Mouse (Mus musculus) embryonic facial prominence, embryonic 13.5 days (tissue): ENCODE measurements around the gene Grm1. TPM values are rescaled to one million over a fixed set of nuclear protein-coding genes. Genes with fewer than 3 reads are reported as not detected.

Experiments
- ATAC-seq: fragments of 200-750 bp; cut with Nextera tagmentation; 2 replicates; pipeline ENCODE4 v1.8.0; 2017; ENCODE audit warnings: low read depth; ENCODE audit not compliant: insufficient number of reproducible peaks, insufficient read depth, low FRiP score, low TSS enrichment
- H3K27ac ChIP-seq: fragments of 300-500 bp; sonication (generic); 2 replicates; pipeline ENCODE4 v1.5.1; 2015; ENCODE audit warnings: moderate library complexity, mild to moderate bottlenecking, inconsistent platforms
- H3K27me3 ChIP-seq: fragments of 300-500 bp; sonication (generic); 2 replicates; pipeline ENCODE4 v1.6.1; 2015; ENCODE audit warnings: mild to moderate bottlenecking, inconsistent platforms
- H3K36me3 ChIP-seq: fragments of 300-500 bp; sonication (generic); 2 replicates; pipeline ENCODE4 v1.6.1; 2015; ENCODE audit warnings: mild to moderate bottlenecking, inconsistent platforms
- H3K4me1 ChIP-seq: fragments of 300-500 bp; sonication (generic); 2 replicates; pipeline ENCODE4 v1.6.1; 2015; ENCODE audit warnings: inconsistent platforms
- H3K4me2 ChIP-seq: fragments of 300-500 bp; sonication (generic); 2 replicates; pipeline ENCODE4 v1.6.1; 2015; ENCODE audit warnings: moderate library complexity, mild to moderate bottlenecking, inconsistent platforms
- H3K4me3 ChIP-seq: fragments of 300-500 bp; sonication (generic); 2 replicates; pipeline ENCODE4 v1.5.1; 2015; ENCODE audit warnings: mild to moderate bottlenecking, inconsistent platforms
- H3K9ac ChIP-seq: fragments of 300-500 bp; sonication (generic); 2 replicates; pipeline ENCODE4 v1.6.1; 2015; ENCODE audit warnings: mild to moderate bottlenecking, inconsistent platforms
- H3K9me3 ChIP-seq: fragments of 300-500 bp; sonication (generic); 2 replicates; pipeline ENCODE4 v1.6.1; 2016; ENCODE audit warnings: inconsistent platforms
- WGBS: fragments of 180-500 bp; shearing (Covaris S2); methylation state at CpG from one replicate; pipeline ENCODE4 v1.1.7; 2015; ENCODE audit warnings: mixed read lengths; 5-methylcytosine and 5-hydroxymethylcytosine counted together
- polyA plus RNA-seq: library from polyadenylated mRNA; unstranded; fragments of >200 nt; fragmentation: Nextera tagmentation; extraction: Ambion mirVana; gene quantifications from 2 replicates; pipeline ENCODE4 v1.2.1, GENCODE M21; 2015

Grm1 gene
- polyA plus RNA-seq, 1 experiment from 2014 or later = 0.13 TPM

DNA sequence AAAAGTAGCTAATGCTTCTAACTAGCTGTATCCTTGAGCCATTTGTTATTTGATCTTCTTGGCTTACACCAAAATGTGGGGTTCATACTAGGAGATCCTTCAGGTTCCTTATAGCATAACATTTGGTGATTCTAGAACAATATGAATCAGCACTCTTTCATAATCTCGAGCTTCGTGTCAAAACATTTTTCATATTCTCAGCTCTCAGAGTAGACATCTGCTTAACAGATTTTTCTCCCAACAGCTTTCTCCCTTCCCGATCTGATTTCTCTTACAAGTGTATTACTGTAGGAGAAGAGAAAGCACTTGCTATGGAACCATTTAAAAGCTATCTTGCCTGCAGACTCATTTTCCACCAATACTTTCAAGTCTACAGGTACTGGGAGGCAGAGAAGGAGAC, 133.0 kb downstream of the Grm1 start:
- H3K4me3 ChIP-seq = no peak overlapping the region
- WGBS = 80% methylated on average over 3 of the region's 3 CpGs
- no peaks in the 10 kb centered on the region for H3K36me3 ChIP-seq
- no peaks in the 10 kb centered on the region for H3K4me1 ChIP-seq
- H3K9ac ChIP-seq = no peak overlapping the region
- no peak for ATAC-seq
- no peaks in the 10 kb centered on the region for H3K27me3 ChIP-seq
- H3K4me2 ChIP-seq = no peak overlapping the region
- H3K9me3 ChIP-seq = no peaks in the 10 kb centered on the region
- no peak overlapping the region for H3K27ac ChIP-seq

DNA sequence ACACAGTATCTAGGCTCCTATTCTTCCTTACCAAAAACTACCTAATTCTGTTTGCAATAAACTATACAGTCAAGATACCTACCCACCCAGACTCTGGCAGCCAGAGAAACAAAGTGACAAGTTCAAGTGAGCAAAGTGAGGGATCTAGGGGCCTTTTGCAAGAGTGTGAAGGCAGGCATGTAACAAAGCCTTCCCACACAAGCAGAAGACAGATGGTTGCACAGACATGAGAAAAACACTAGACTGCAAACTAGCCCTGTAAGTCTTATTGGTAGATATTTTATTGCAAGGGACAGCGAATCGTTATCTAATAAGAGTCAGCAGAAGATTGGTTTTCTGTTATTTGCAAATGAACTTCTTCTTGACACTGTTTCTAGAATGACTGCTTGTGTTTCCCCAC, 134.6 kb downstream of the Grm1 start:
- Histone ChIP-seq H3K4me1 (no peaks in the 10 kb centered on the region), H3K27ac (no peak overlapping the region), H3K9me3 (no peaks in the 10 kb centered on the region), H3K9ac (no peak overlapping the region), H3K4me3 (no peak overlapping the region), H3K4me2 (no peak overlapping the region), H3K36me3 (no peaks in the 10 kb centered on the region), H3K27me3 (no peaks in the 10 kb centered on the region)
- 88% methylated on average over 2 of the region's 2 CpGs for WGBS
- ATAC-seq = no peak

DNA sequence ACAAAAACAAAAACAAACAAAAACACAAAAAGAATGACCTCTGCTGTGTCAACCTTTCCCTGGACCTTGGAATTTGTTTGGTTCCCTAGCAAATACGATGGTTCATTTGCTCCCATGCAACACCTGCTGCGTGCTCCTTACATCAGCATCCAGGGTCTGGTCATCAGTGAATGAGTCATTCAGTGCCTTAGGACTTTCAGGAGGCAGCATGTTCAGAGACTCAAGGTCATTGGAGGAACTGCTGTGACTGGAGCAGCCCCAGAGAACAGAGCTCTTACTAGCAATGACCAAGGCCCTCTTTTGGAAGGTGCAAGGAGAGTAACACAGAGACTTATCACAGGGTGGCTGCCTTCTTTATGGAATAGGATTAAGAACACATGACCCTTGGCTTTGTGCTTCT, 138.2 kb downstream of the Grm1 start:
- ATAC-seq = no peak
- no peaks in the 10 kb centered on the region for H3K4me1 ChIP-seq
- no peaks in the 10 kb centered on the region for H3K36me3 ChIP-seq
- no peaks in the 10 kb centered on the region for H3K27me3 ChIP-seq
- no peak overlapping the region for H3K4me2 ChIP-seq
- WGBS = 85% methylated on average over 2 of the region's 2 CpGs
- H3K4me3 ChIP-seq = no peak overlapping the region
- no peaks in the 10 kb centered on the region for H3K9me3 ChIP-seq
- no peak overlapping the region for H3K9ac ChIP-seq
- H3K27ac ChIP-seq = no peak overlapping the region

DNA sequence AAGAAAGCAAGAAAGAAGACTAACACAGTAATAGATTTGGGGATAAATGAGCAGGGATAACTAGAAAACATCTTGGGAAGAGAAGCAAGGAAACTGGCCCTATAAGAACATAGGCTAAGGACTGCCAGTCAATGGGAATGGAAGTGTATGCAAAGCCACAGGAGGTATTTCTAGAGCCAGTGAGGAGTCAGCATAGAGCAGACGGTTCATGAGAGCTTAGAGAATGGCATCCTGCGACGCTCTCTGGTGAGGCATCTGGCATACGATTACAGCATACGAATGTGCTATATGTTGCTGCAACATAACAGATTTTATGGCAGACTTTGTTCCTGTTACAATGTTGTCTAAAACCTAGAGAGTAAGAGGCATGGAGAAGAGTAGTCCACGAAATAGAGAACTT, 139.9 kb downstream of the Grm1 start:
- H3K9me3 ChIP-seq = no peaks in the 10 kb centered on the region
- H3K27ac ChIP-seq = no peak overlapping the region
- no peaks in the 10 kb centered on the region for H3K27me3 ChIP-seq
- WGBS = 81% methylated on average over 6 of the region's 6 CpGs
- H3K4me3 ChIP-seq = no peak overlapping the region
- no peak overlapping the region for H3K9ac ChIP-seq
- H3K4me2 ChIP-seq = no peak overlapping the region
- no peak for ATAC-seq
- no peaks in the 10 kb centered on the region for H3K4me1 ChIP-seq
- no peaks in the 10 kb centered on the region for H3K36me3 ChIP-seq

DNA sequence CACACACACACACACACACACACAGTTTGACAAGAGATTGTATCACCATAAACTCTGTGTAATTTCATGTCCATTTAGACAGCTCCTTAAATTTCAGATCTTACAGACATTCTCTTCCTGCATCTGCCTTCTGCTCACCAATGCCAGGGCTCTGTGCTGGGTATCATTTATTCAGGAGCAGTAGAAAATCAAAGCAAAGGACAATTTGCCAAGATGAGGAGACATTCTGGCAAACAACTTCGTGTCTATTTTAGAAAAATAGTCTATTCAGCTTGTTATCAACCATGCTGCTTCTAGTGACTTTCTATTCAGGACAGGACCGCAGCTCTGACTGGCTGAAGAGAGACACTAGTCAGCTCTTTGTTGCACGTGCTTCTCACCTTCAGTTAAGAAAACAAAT, 146.3 kb downstream of the Grm1 start:
- no peaks in the 10 kb centered on the region for H3K36me3 ChIP-seq
- no peak overlapping the region for H3K4me3 ChIP-seq
- no peaks in the 10 kb centered on the region for H3K27me3 ChIP-seq
- no peaks in the 10 kb centered on the region for H3K4me1 ChIP-seq
- H3K9ac ChIP-seq = no peak overlapping the region
- 65% methylated on average over 3 of the region's 3 CpGs for WGBS
- no peak overlapping the region for H3K27ac ChIP-seq
- H3K9me3 ChIP-seq = no peaks in the 10 kb centered on the region
- H3K4me2 ChIP-seq = no peak overlapping the region
- no peak for ATAC-seq

DNA sequence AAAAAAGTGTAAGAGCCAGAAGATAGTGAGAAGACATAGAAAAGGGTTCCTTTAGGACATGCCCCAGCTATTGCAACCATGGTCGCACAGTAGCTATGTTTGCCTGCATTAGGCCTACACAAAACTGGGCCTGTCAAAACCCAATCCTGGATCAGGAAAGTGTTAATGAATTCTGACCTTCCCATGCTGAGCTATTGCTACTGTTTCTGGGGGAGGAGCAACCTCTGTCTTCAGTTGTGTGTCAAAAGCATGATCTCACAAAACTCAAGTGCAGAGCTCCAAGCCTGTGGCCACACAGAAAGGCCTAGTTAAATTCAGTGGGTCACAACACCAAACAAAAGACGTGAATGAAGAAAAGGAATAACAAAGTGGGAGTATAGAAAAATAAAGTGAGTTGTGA, 152.5 kb downstream of the Grm1 start:
- Histone ChIP-seq H3K27me3 (no peaks in the 10 kb centered on the region), H3K36me3 (no peaks in the 10 kb centered on the region), H3K27ac (no peak overlapping the region), H3K4me1 (no peaks in the 10 kb centered on the region), H3K4me2 (no peak overlapping the region), H3K9me3 (no peaks in the 10 kb centered on the region), H3K4me3 (no peak overlapping the region), H3K9ac (no peak overlapping the region)
- WGBS = 85% methylated on average over 2 of the region's 2 CpGs
- no peak for ATAC-seq

DNA sequence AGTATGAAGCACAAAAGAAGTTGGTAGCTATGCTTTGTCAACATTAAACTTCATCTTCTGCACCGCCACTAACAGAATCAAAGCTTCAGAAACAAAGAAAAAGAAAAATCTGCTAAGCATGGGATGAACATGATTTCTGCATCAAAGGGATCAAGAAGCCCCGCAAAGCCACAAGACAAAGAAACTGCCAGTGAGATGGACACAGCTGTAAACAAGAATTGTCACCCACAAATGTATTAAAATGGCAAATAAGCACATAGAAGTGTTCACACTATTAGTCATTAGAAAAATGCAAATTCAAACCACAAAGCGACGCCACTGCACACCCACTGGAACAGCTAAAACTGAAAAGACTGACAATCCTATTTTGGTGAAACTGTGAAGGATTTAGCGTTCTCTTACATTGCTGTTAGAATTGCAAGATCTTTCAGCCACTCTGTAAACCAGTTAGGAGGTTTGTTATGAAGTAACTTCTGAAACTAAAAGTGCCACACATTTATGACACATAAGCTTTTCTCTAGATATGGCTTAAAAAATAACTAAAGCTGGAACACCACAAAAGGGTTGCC, 153.3 kb downstream of the Grm1 start:
- WGBS = 79% methylated on average over 5 of the region's 5 CpGs
- Histone ChIP-seq H3K36me3 (no peaks in the 10 kb centered on the region), H3K27ac (no peak overlapping the region), H3K4me3 (no peak overlapping the region), H3K9ac (no peak overlapping the region), H3K9me3 (no peaks in the 10 kb centered on the region), H3K4me2 (no peak overlapping the region), H3K27me3 (no peaks in the 10 kb centered on the region), H3K4me1 (no peaks in the 10 kb centered on the region)
- ATAC-seq = no peak

DNA sequence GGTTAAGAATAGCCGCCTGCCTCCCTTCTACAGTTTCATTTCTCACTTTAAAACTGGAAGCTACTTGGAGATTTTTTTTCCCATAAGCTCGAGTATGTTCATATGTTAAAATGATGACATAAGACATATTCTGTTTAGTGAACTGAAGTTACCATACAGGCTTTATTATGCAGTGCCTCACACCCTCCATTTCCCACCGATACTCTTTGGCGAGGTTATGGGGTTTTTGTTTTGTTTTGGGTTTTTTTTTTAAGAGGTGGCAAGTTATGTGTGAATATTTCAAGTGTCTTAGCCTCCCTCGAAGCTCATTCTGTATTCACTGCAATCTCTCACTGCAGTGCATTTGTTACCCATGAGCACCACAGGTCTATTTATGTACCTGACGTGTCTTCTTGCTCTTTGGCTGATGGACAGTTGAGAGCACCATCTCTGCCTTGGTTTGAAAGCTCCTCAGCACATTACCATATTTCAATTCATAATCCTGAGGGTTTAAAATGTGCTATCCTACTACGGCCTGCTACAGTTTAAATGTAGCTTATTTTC, 164.2 kb downstream of the Grm1 start:
- Histone ChIP-seq H3K27ac (no peak overlapping the region), H3K36me3 (no peaks in the 10 kb centered on the region), H3K4me3 (no peak overlapping the region), H3K4me1 (no peaks in the 10 kb centered on the region), H3K27me3 (no peaks in the 10 kb centered on the region), H3K9me3 (no peaks in the 10 kb centered on the region), H3K4me2 (no peak overlapping the region), H3K9ac (no peak overlapping the region)
- WGBS = 81% methylated on average over 7 of the region's 7 CpGs
- ATAC-seq = no peak

DNA sequence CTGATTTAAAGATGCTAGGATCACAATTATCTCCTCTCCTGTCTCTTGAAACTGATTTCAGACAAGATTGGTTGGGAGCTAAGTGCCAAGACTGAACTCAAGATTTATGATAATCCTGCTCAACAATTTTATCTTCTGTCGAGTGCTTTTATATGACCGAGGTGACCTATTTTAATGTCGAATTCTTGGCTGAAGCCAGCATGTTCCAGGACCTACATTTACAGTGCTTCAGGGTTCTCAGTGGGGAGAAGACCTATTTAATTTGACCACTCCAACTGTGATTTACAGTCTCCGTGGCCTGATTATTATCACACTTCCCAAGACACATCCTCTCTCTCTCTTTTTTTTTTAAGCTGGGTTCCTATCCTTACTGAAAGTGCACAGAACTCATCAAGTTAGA, 168.5 kb downstream of the Grm1 start:
- H3K4me1 ChIP-seq = no peaks in the 10 kb centered on the region
- no peak overlapping the region for H3K27ac ChIP-seq
- H3K4me2 ChIP-seq = no peak overlapping the region
- WGBS = 84% methylated on average over 4 of the region's 4 CpGs
- ATAC-seq = no peak
- no peak overlapping the region for H3K4me3 ChIP-seq
- no peak overlapping the region for H3K9ac ChIP-seq
- no peaks in the 10 kb centered on the region for H3K36me3 ChIP-seq
- H3K27me3 ChIP-seq = no peaks in the 10 kb centered on the region
- no peaks in the 10 kb centered on the region for H3K9me3 ChIP-seq

DNA sequence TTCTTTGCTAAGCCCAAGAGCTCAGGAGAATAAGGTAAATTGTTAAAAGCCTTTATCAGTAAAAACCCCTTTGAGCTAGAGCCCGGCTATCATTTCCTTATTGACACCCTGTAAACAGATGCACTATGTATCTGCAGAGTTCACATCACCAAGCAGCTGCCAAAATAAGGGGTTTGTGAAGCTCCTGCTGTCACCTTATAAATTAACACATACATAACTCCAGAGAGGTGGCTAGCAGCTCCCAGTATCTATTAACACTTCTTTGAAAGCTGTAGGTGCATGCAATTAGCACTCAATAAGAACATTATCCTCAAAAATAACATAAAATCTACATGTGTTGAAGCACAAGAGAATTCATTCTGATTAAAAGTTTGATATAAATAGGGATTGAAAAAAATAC, 191.9 kb downstream of the Grm1 start:
- Histone ChIP-seq H3K4me1 (peaks cover 1% of the 10 kb centered on the region), H3K4me2 (no peak overlapping the region), H3K4me3 (no peak overlapping the region), H3K27ac (no peak overlapping the region), H3K9ac (no peak overlapping the region), H3K36me3 (no peaks in the 10 kb centered on the region), H3K9me3 (no peaks in the 10 kb centered on the region), H3K27me3 (no peaks in the 10 kb centered on the region)
- 81% methylated on average over 1 of the region's 1 CpGs for WGBS
- no peak for ATAC-seq

DNA sequence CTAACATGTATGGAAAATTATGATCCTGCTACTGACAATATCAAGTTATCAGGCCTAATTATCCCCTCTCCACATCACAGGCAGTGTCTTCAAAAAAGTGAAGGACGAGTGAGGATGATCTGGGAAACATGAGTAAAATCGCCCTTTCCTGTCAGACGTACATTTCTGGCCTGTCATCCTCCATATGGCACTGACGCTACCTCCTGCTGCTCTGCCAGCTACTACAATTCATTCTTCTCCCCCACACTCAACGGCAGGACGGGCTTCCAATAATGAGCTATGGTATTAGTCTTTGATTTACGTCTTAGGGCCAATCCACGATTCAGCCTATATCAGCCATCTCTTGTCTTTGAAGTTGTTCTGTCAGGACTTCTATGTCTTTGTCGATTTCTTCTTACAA, 193.6 kb downstream of the Grm1 start:
- ATAC-seq = no peak
- 73% methylated on average over 9 of the region's 9 CpGs for WGBS
- H3K4me2 ChIP-seq = no peak overlapping the region
- no peaks in the 10 kb centered on the region for H3K36me3 ChIP-seq
- peaks cover 6% of the 10 kb centered on the region for H3K4me1 ChIP-seq
- no peak overlapping the region for H3K4me3 ChIP-seq
- H3K27me3 ChIP-seq = no peaks in the 10 kb centered on the region
- H3K27ac ChIP-seq = no peak overlapping the region
- H3K9me3 ChIP-seq = no peaks in the 10 kb centered on the region
- H3K9ac ChIP-seq = no peak overlapping the region

DNA sequence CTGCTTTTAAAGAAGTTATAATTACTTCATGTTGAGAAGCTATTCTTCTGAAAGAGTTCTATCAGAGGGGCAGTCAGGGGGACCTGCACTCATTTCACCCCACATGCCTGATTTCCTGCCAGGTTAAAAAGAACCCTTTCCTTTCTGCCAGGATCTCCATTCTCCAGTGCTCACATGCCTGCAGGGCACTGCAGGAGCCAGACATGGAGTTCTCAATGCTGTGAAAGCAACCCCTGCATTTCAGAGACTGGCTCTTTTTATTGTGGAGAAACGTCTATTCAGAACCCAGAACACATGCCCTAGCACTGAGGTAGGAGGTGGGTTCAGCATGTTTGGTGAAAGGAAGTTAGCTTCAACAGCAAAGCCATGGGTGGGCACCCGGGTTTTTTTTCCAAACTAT, 197.2 kb downstream of the Grm1 start:
- Histone ChIP-seq H3K4me1 (peaks cover 6% of the 10 kb centered on the region), H3K4me3 (no peak overlapping the region), H3K27ac (no peak overlapping the region), H3K4me2 (no peak overlapping the region), H3K9me3 (no peaks in the 10 kb centered on the region), H3K27me3 (no peaks in the 10 kb centered on the region), H3K36me3 (no peaks in the 10 kb centered on the region), H3K9ac (no peak overlapping the region)
- ATAC-seq = no peak
- 11% methylated on average over 2 of the region's 2 CpGs for WGBS

DNA sequence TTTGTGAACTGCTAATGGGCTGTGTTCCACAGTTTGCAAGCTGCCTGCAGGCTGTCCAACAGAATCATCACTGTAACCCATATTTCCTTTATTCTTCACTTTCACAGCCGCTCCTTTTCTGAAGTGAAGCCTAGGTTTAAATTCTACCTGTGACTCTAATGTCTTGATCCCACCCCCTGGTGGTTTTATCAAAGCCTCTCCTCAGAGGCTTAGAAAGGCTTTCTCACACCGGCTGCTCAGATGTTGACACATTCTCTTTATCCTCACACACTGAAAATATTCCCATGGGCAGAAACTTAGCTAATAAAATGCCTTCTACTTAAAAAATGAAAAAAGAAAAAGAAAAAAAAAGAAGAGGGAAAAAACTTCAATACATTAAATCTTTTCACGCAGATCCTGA, 210.0 kb downstream of the Grm1 start:
- H3K27me3 ChIP-seq = no peaks in the 10 kb centered on the region
- no peak overlapping the region for H3K9ac ChIP-seq
- no peaks in the 10 kb centered on the region for H3K36me3 ChIP-seq
- H3K4me2 ChIP-seq = no peak overlapping the region
- no peak overlapping the region for H3K4me3 ChIP-seq
- no peak for ATAC-seq
- H3K9me3 ChIP-seq = no peaks in the 10 kb centered on the region
- no peak overlapping the region for H3K27ac ChIP-seq
- 38% methylated on average over 3 of the region's 3 CpGs for WGBS
- no peaks in the 10 kb centered on the region for H3K4me1 ChIP-seq
